Mouse (Mus musculus): ENCODE results near the gene Gm49383.

- TF ChIP-seq CTCF (IDR thresholded peaks at IDR 0.05; ENCODE audit: control insufficient read depth, insufficient read depth, insufficient replicate concordance, low read depth, low read length) (no peak), POLR2A (IDR thresholded peaks at IDR 0.05; ENCODE audit: control insufficient read depth, low read depth, low read length) (no peak)
Observed at GRCm38 (mm10) chr12:69190522-69190921, 6.4 kb downstream of the Gm49383 start.

All from testis, adult 2 months (tissue).